Mouse (Mus musculus) forebrain, embryonic 13.5 days (tissue): Measurements from ENCODE around the gene Kansl1. TPM values are rescaled to one million over a fixed set of nuclear protein-coding genes. Genes with fewer than 3 reads are reported as not detected.
"Not testable (repeated sequence)": the region's sequence is repeated elsewhere in the genome, so short reads cannot be mapped to it uniquely, and the experiment has no call there.

Experiments used
- ATAC-seq: fragments of 200-750 bp; cut with Nextera tagmentation; 2 replicates; pipeline ENCODE4 v1.8.0; 2017
- H3K27ac ChIP-seq: fragments of 300-500 bp; sonication (generic); 2 replicates; pipeline ENCODE4 v1.5.1; 2015; ENCODE audit warnings: inconsistent platforms, mild to moderate bottlenecking, moderate library complexity
- H3K27me3 ChIP-seq: fragments of 300-500 bp; sonication (generic); 2 replicates; pipeline ENCODE4 v1.6.1; 2015; ENCODE audit warnings: mild to moderate bottlenecking, inconsistent platforms
- H3K36me3 ChIP-seq: fragments of 300-500 bp; sonication (generic); 2 replicates; pipeline ENCODE4 v1.6.1; 2015; ENCODE audit warnings: mild to moderate bottlenecking, inconsistent platforms; ENCODE audit not compliant: poor library complexity, severe bottlenecking
- H3K4me1 ChIP-seq: fragments of 300-500 bp; sonication (generic); 2 replicates; pipeline ENCODE4 v1.6.1; 2015; ENCODE audit warnings: inconsistent platforms
- H3K4me2 ChIP-seq: fragments of 300-500 bp; sonication (generic); 2 replicates; pipeline ENCODE4 v1.6.1; 2015; ENCODE audit warnings: inconsistent platforms, mild to moderate bottlenecking, moderate library complexity
- H3K4me3 ChIP-seq: fragments of 300-500 bp; sonication (generic); 2 replicates; pipeline ENCODE4 v1.5.1; 2015; ENCODE audit warnings: mild to moderate bottlenecking, inconsistent platforms
- H3K9ac ChIP-seq: fragments of 300-500 bp; sonication (generic); 2 replicates; pipeline ENCODE4 v1.6.1; 2015; ENCODE audit warnings: mild to moderate bottlenecking, inconsistent platforms
- H3K9me3 ChIP-seq: fragments of 300-500 bp; sonication (generic); replicated peaks from 2 replicates; pipeline ENCODE4 v1.6.1; 2016; ENCODE audit warnings: inconsistent platforms
- WGBS: fragments of 180-500 bp; shearing (Covaris S2); methylation state at CpG from one replicate; pipeline ENCODE4 v1.1.7; 2015; 5-methylcytosine and 5-hydroxymethylcytosine counted together
- polyA plus RNA-seq: library from polyadenylated mRNA; unstranded; fragments of >200 nt; fragmentation: Nextera tagmentation; extraction: Ambion mirVana; gene quantifications from 2 replicates; pipeline ENCODE4 v1.2.1, GENCODE M21; 2015

Gene Kansl1
- polyA plus RNA-seq, 1 experiment from 2014 or later, result 26.1 TPM

DNA sequence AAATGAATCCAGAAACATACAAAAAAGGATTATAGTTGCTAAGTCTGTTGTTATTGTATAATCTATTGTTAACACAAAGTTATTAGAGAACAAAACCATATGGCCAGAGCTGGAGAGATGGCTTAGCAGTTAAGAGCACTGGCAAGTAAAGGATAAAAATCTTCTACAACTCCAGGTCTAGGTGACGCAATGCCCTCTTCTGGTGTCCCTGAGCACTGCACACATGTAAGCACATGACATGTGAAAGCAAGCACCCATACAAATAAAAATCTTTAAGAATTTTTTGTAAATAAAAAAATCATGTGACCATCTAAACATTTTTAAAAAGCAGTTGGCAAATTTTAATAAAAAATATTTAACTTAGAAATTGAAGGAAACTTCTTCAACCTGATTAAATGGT lies 17.4 kb downstream of the Kansl1 start:
- H3K4me1 ChIP-seq, result no peaks in the 10 kb centered on the region
- no peaks in the 10 kb centered on the region for H3K9me3 ChIP-seq
- ATAC-seq, result no peak
- H3K4me2 ChIP-seq, result no peak overlapping the region
- no peak overlapping the region for H3K4me3 ChIP-seq
- H3K9ac ChIP-seq, result no peak overlapping the region
- no peak overlapping the region for H3K27ac ChIP-seq
- H3K36me3 ChIP-seq, result no peaks in the 10 kb centered on the region
- WGBS, result 87% methylated on average over 1 of the region's 1 CpGs
- no peaks in the 10 kb centered on the region for H3K27me3 ChIP-seq

DNA sequence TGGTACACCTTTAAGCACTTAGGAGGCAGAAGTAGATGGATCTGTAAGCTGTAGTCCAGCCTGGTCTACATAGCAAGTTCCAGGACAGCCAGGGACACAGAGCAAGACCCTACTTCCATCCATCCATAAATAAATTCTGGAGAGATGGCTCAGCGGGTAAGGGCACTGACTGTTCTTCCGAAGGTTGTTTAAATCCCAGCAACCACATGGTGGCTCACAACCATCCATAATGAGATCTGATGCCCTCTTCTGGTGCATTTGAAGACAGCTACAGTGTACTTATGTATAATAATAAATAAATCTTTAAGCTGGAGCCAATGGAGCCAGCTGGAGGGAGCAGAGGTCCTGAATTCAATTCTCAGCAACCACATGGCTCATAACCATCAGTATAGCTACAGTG lies 20.2 kb downstream of the Kansl1 start:
- H3K27ac ChIP-seq, H3K4me3 ChIP-seq, H3K9me3 ChIP-seq, H3K4me1 ChIP-seq, ATAC-seq, H3K36me3 ChIP-seq, H3K9ac ChIP-seq, H3K4me2 ChIP-seq, H3K27me3 ChIP-seq: not testable (repeated sequence)
- 44% methylated on average over 2 of the region's 2 CpGs for WGBS

GRCm38 (mm10) chr11:104445538-104445937 lies 23.1 kb downstream of the Kansl1 start:
- Histone ChIP-seq H3K9me3 (no peaks in the 10 kb centered on the region), H3K4me3 (no peak overlapping the region), H3K9ac (no peak overlapping the region), H3K27ac (no peak overlapping the region), H3K4me2 (no peak overlapping the region), H3K36me3 (no peaks in the 10 kb centered on the region), H3K4me1 (peaks cover 13% of the 10 kb centered on the region), H3K27me3 (no peaks in the 10 kb centered on the region)
- 85% methylated on average over 2 of the region's 2 CpGs for WGBS
- ATAC-seq, result no peak

- no peak for ATAC-seq
- no peak overlapping the region for H3K4me3 ChIP-seq
- H3K27me3 ChIP-seq, result no peaks in the 10 kb centered on the region
- no peaks in the 10 kb centered on the region for H3K9me3 ChIP-seq
- H3K4me2 ChIP-seq, result no peak overlapping the region
- WGBS, result 91% methylated on average over 1 of the region's 1 CpGs
- no peak overlapping the region for H3K27ac ChIP-seq
- peaks cover 13% of the 10 kb centered on the region for H3K4me1 ChIP-seq
- H3K9ac ChIP-seq, result no peak overlapping the region
- no peaks in the 10 kb centered on the region for H3K36me3 ChIP-seq
These were observed 23.6 kb downstream of the Kansl1 start for GRCm38 (mm10) chr11:104445044-104445443.

GRCm38 (mm10) chr11:104443359-104443758 lies 25.3 kb downstream of the Kansl1 start:
- no peak overlapping the region for H3K27ac ChIP-seq
- peak overlapping the region; percentile 76 for H3K4me3 ChIP-seq
- H3K27me3 ChIP-seq, result no peaks in the 10 kb centered on the region
- WGBS, result 53% methylated on average over 2 of the region's 2 CpGs
- peak overlapping the region; percentile 78 for H3K4me2 ChIP-seq
- H3K9me3 ChIP-seq, result no peaks in the 10 kb centered on the region
- H3K9ac ChIP-seq, result no peak overlapping the region
- H3K4me1 ChIP-seq, result peaks cover 25% of the 10 kb centered on the region
- no peaks in the 10 kb centered on the region for H3K36me3 ChIP-seq
- no peak for ATAC-seq

- H3K4me3 ChIP-seq, result peak overlapping the region; percentile 76
- no peaks in the 10 kb centered on the region for H3K27me3 ChIP-seq
- peak; percentile 97 for ATAC-seq
- H3K4me2 ChIP-seq, result peak overlapping the region; percentile 78
- peak overlapping the region; percentile 100 for H3K27ac ChIP-seq
- peak overlapping the region; percentile 99 for H3K9ac ChIP-seq
- under 1% methylated on average over 63 of the region's 82 CpGs for WGBS
- no peaks in the 10 kb centered on the region for H3K9me3 ChIP-seq
- H3K36me3 ChIP-seq, result no peaks in the 10 kb centered on the region
- H3K4me1 ChIP-seq, result peaks cover 31% of the 10 kb centered on the region
These were observed 26.1 kb downstream of the Kansl1 start for GRCm38 (mm10) chr11:104442333-104443136.

GRCm38 (mm10) chr11:104441475-104442332 lies 27.0 kb downstream of the Kansl1 start:
- Histone ChIP-seq H3K4me2 (peak overlapping the region; percentile 78), H3K36me3 (no peaks in the 10 kb centered on the region), H3K4me3 (peak overlapping the region; percentile 76), H3K4me1 (peaks cover 34% of the 10 kb centered on the region), H3K9ac (peak overlapping the region; percentile 99), H3K27ac (peak overlapping the region; percentile 100), H3K9me3 (no peaks in the 10 kb centered on the region), H3K27me3 (no peaks in the 10 kb centered on the region)
- WGBS, result under 1% methylated on average over 34 of the region's 92 CpGs
- ATAC-seq, result peak; percentile 59

- Histone ChIP-seq H3K9me3 (no peaks in the 10 kb centered on the region), H3K27ac (peak overlapping the region; percentile 100), H3K4me3 (peak overlapping the region; percentile 76), H3K27me3 (no peaks in the 10 kb centered on the region), H3K4me1 (peaks cover 39% of the 10 kb centered on the region), H3K9ac (peak overlapping the region; percentile 99), H3K36me3 (no peaks in the 10 kb centered on the region), H3K4me2 (peak overlapping the region; percentile 78)
- no peak for ATAC-seq
- under 1% methylated on average over 20 of the region's 20 CpGs for WGBS
These were observed 27.9 kb downstream of the Kansl1 start for GRCm38 (mm10) chr11:104440521-104441474.

DNA sequence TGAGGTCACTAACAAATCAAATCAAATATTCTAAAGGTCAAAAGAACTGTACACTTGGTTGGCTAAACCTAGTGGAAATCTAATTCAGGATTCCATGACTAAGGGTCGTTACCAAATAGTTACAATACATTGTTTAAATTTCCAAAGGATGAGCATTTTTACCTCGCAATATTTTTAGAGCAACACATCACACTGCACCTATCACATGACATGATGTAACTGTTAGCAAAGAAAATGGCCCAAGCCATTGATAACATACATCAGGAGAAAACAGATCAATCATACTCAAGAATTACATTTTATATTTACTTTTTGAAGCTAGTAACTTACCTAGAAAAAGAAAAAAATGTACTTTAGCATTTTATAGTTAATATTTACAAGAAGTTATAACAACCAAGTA lies 29.0 kb downstream of the Kansl1 start:
- no peaks in the 10 kb centered on the region for H3K9me3 ChIP-seq
- 43% methylated on average over 2 of the region's 2 CpGs for WGBS

GRCm38 (mm10) chr11:104438450-104438849 lies 30.2 kb downstream of the Kansl1 start:
- no peaks in the 10 kb centered on the region for H3K27me3 ChIP-seq
- H3K27ac ChIP-seq, result no peak overlapping the region
- ATAC-seq, result no peak
- peaks cover 32% of the 10 kb centered on the region for H3K4me1 ChIP-seq
- no peaks in the 10 kb centered on the region for H3K9me3 ChIP-seq
- H3K36me3 ChIP-seq, result no peaks in the 10 kb centered on the region
- H3K9ac ChIP-seq, result no peak overlapping the region
- no peak overlapping the region for H3K4me3 ChIP-seq
- peak overlapping the region; percentile 39 for H3K4me2 ChIP-seq

More for the DNA sequence above, 29.0 kb downstream of the Kansl1 start:
- H3K27me3 ChIP-seq, result no peaks in the 10 kb centered on the region
- ATAC-seq, result no peak
- no peak overlapping the region for H3K27ac ChIP-seq
- H3K4me2 ChIP-seq, result peak overlapping the region; percentile 78
- no peaks in the 10 kb centered on the region for H3K36me3 ChIP-seq
- no peak overlapping the region for H3K9ac ChIP-seq
- peak overlapping the region; percentile 20 for H3K4me3 ChIP-seq
- H3K4me1 ChIP-seq, result peaks cover 35% of the 10 kb centered on the region

GRCm38 (mm10) chr11:104436394-104436954 lies 32.2 kb downstream of the Kansl1 start:
- Histone ChIP-seq H3K4me2 (no peak overlapping the region), H3K9me3 (no peaks in the 10 kb centered on the region), H3K27me3 (no peaks in the 10 kb centered on the region), H3K9ac (no peak overlapping the region), H3K36me3 (no peaks in the 10 kb centered on the region), H3K4me1 (peaks cover 32% of the 10 kb centered on the region), H3K27ac (no peak overlapping the region), H3K4me3 (no peak overlapping the region)
- no peak for ATAC-seq
- WGBS, result 87% methylated on average over 2 of the region's 2 CpGs
